Mouse (Mus musculus) hindbrain, embryonic 14.5 days (tissue): ENCODE measurements around the gene Hoxa1. TPM values are rescaled to one million over a fixed set of nuclear protein-coding genes. Genes with fewer than 3 reads are reported as not detected.

Experiments
- ATAC-seq: fragments of 200-750 bp; cut with Nextera tagmentation; 2 replicates; pipeline ENCODE4 v1.8.0; 2017; ENCODE audit warnings: moderate number of reproducible peaks, mild to moderate bottlenecking, moderate TSS enrichment, moderate library complexity; ENCODE audit not compliant: low FRiP score
- DNase-seq: peaks from one replicate; pipeline ENCODE4 v3.0.0-alpha.2; 2015; ENCODE audit warnings: low spot score
- H3K27ac ChIP-seq: fragments of 300-500 bp; sonication (generic); 2 replicates; pipeline ENCODE4 v1.5.1; 2014; ENCODE audit warnings: mild to moderate bottlenecking, moderate library complexity
- H3K27me3 ChIP-seq: fragments of 300-500 bp; sonication (generic); 2 replicates; pipeline ENCODE4 v1.6.1; 2014; ENCODE audit warnings: mild to moderate bottlenecking, low read length, mixed read lengths; ENCODE audit not compliant: control insufficient read depth, insufficient read depth
- H3K36me3 ChIP-seq: fragments of 300-500 bp; sonication (generic); replicated peaks from 2 replicates; pipeline ENCODE4 v1.6.1; 2014; ENCODE audit not compliant: control insufficient read depth, insufficient read depth
- H3K4me1 ChIP-seq: fragments of 300-500 bp; sonication (generic); replicated peaks from 2 replicates; pipeline ENCODE4 v1.6.1; 2014; ENCODE audit warnings: antibody characterized with exemption, low read length, mixed read lengths; ENCODE audit not compliant: control insufficient read depth, insufficient read depth
- H3K4me2 ChIP-seq: fragments of 300-500 bp; sonication (generic); replicated peaks from 2 replicates; pipeline ENCODE4 v1.6.1; 2014; ENCODE audit warnings: mild to moderate bottlenecking, moderate library complexity
- H3K4me3 ChIP-seq: fragments of 300-500 bp; sonication (generic); replicated peaks from 2 replicates; pipeline ENCODE4 v1.5.1; 2014; ENCODE audit warnings: mild to moderate bottlenecking, low read length
- H3K9ac ChIP-seq: fragments of 300-500 bp; sonication (generic); 2 replicates; pipeline ENCODE4 v1.6.1; 2014
- H3K9me3 ChIP-seq: fragments of 300-500 bp; sonication (generic); 2 replicates; pipeline ENCODE4 v1.6.1; 2016; ENCODE audit warnings: low read length; ENCODE audit not compliant: control insufficient read depth
- WGBS: fragments of 180-500 bp; shearing (Covaris S2); extraction: QIAGEN DNeasy Blood & Tissue Kit; methylation state at CpG from one replicate; pipeline ENCODE4 v1.1.7; 2014; 5-methylcytosine and 5-hydroxymethylcytosine counted together
- polyA plus RNA-seq: library from polyadenylated mRNA; unstranded; fragments of >200 nt; fragmentation: Nextera tagmentation; extraction: Ambion mirVana; gene quantifications from 2 replicates; pipeline ENCODE4 v1.2.1, GENCODE M21; 2014

Hoxa1 gene
- polyA plus RNA-seq, 1 experiment from 2014 or later, result 3.0 TPM

- Histone ChIP-seq H3K9ac (peak overlapping the region; percentile 99), H3K4me2 (peak overlapping the region; percentile 81), H3K27ac (peak overlapping the region; percentile 100), H3K4me1 (peaks cover 26% of the 10 kb centered on the region), H3K36me3 (no peaks in the 10 kb centered on the region), H3K4me3 (peak overlapping the region; percentile 71), H3K9me3 (no peaks in the 10 kb centered on the region), H3K27me3 (peaks cover 52% of the 10 kb centered on the region)
- DNase-seq, result peak; percentile 69
- WGBS, result under 1% methylated on average over 42 of the region's 42 CpGs
- no peak for ATAC-seq
These were observed 10.3 kb upstream of the Hoxa1 start for GRCm38 (mm10) chr6:52168191-52169055.

- H3K4me3 ChIP-seq, result peak overlapping the region; percentile 71
- WGBS, result 5% methylated on average over 14 of the region's 14 CpGs
- H3K9me3 ChIP-seq, result no peaks in the 10 kb centered on the region
- DNase-seq (no peak), ATAC-seq (no peak)
- peak overlapping the region; percentile 100 for H3K27ac ChIP-seq
- 0 out of 2 replicates have a peak, but pooled peaks cover 3% of the 10 kb centered on the region for H3K36me3 ChIP-seq
- peak overlapping the region; percentile 99 for H3K9ac ChIP-seq
- H3K27me3 ChIP-seq, result peaks cover 48% of the 10 kb centered on the region
- peaks cover 26% of the 10 kb centered on the region for H3K4me1 ChIP-seq
- peak overlapping the region; percentile 81 for H3K4me2 ChIP-seq
These were observed 9.6 kb upstream of the Hoxa1 start for GRCm38 (mm10) chr6:52167736-52168161.

GRCm38 (mm10) chr6:52167176-52167575 lies 9.1 kb upstream of the Hoxa1 start:
- no peak for DNase-seq
- no peak for ATAC-seq
- H3K27me3 ChIP-seq, result peaks cover 47% of the 10 kb centered on the region
- no peaks in the 10 kb centered on the region for H3K9me3 ChIP-seq
- peak overlapping the region; percentile 71 for H3K4me3 ChIP-seq
- 0 out of 2 replicates have a peak, but pooled peaks cover 3% of the 10 kb centered on the region for H3K36me3 ChIP-seq
- H3K9ac ChIP-seq, result peak overlapping the region; percentile 99
- peaks cover 24% of the 10 kb centered on the region for H3K4me1 ChIP-seq
- WGBS, result 8% methylated on average over 1 of the region's 1 CpGs
- peak overlapping the region; percentile 100 for H3K27ac ChIP-seq
- H3K4me2 ChIP-seq, result peak overlapping the region; percentile 81

- Histone ChIP-seq H3K9me3 (no peaks in the 10 kb centered on the region), H3K9ac (peak overlapping the region; percentile 99), H3K4me2 (peak overlapping the region; percentile 81), H3K27ac (peak overlapping the region; percentile 100), H3K36me3 (0 out of 2 replicates have a peak, but pooled peaks cover 3% of the 10 kb centered on the region), H3K27me3 (peaks cover 44% of the 10 kb centered on the region), H3K4me3 (peak overlapping the region; percentile 71), H3K4me1 (peaks cover 18% of the 10 kb centered on the region)
- ATAC-seq (no peak), DNase-seq (peak; percentile 46)
- WGBS, result 4% methylated on average over 4 of the region's 4 CpGs
These were observed 8.4 kb upstream of the Hoxa1 start for GRCm38 (mm10) chr6:52166431-52167077.

- Histone ChIP-seq H3K27ac (peak overlapping the region; percentile 100), H3K4me2 (peak overlapping the region; percentile 81), H3K36me3 (0 out of 2 replicates have a peak, but pooled peaks cover 3% of the 10 kb centered on the region), H3K27me3 (peaks cover 36% of the 10 kb centered on the region), H3K9me3 (no peaks in the 10 kb centered on the region), H3K9ac (peak overlapping the region; percentile 99), H3K4me3 (peak overlapping the region; percentile 71), H3K4me1 (peaks cover 10% of the 10 kb centered on the region)
- DNase-seq, result peak; percentile 51
- ATAC-seq, result no peak
- WGBS, result under 1% methylated on average over 28 of the region's 28 CpGs
These were observed 7.6 kb upstream of the Hoxa1 start for GRCm38 (mm10) chr6:52165441-52166370.

- peak within 1 kb of the TSS; percentile 81 for H3K4me2 ChIP-seq
These were observed 6.7 kb upstream of the Hoxa1 start, which contains the start of gene Hoxa2 for GRCm38 (mm10) chr6:52164626-52165440. Gene Hoxa2 (minus strand): TSS chr6:52164831.

GRCm38 (mm10) chr6:52164051-52164625 lies 6.0 kb upstream of the Hoxa1 start:
- Histone ChIP-seq H3K9me3 (no peaks in the 10 kb centered on the region), H3K36me3 (0 out of 2 replicates have a peak, but pooled peaks cover 3% of the 10 kb centered on the region), H3K4me3 (peak overlapping the region; percentile 71), H3K4me2 (peak overlapping the region; percentile 81), H3K27ac (peak overlapping the region; percentile 100), H3K4me1 (peaks cover 7% of the 10 kb centered on the region; the same call in 1 of the 2 replicates), H3K27me3 (peaks cover 33% of the 10 kb centered on the region; the same call in 1 of the 2 replicates), H3K9ac (peak overlapping the region; percentile 99)
- WGBS, result under 1% methylated on average over 38 of the region's 39 CpGs
- ATAC-seq (peak; percentile 18; the same call in 1 of the 2 replicates), DNase-seq (no peak)

More at GRCm38 (mm10) chr6:52164626-52165440, 6.7 kb upstream of the Hoxa1 start, which contains the start of gene Hoxa2:
- H3K9ac ChIP-seq, result peak within 1 kb of the TSS; percentile 99
- DNase-seq (peak; percentile 72), ATAC-seq (peak; percentile 67)
- 0 out of 2 replicates have a peak, but pooled peaks cover 3% of the 10 kb centered on the region for H3K36me3 ChIP-seq
- H3K27ac ChIP-seq, result peak within 1 kb of the TSS; percentile 100
- H3K4me1 ChIP-seq, result peaks cover 2% of the 10 kb centered on the region
- H3K9me3 ChIP-seq, result no peaks in the 10 kb centered on the region
- H3K4me3 ChIP-seq, result peak within 1 kb of the TSS; percentile 71
- WGBS, result under 1% methylated on average over 25 of the region's 25 CpGs
- H3K27me3 ChIP-seq, result peaks cover 30% of the 10 kb centered on the region
